19 mouse cellular contexts compared by ENCODE assay signal in genomic region chr4:142274441-142275234, GRCm38 (mm10). TPM values are rescaled to one million over a fixed set of nuclear protein-coding genes. Genes with fewer than 3 reads are reported as not detected.
DNase-seq lines count a peak whose midpoint lies in the region; ATAC-seq lines count a peak whose summit lies in the region.
"Had no signal": no experiment of that assay in that cellular context is flagged by ENCODE, and none has a peak within 500 bp of the region (broad histone marks: within the 10 kb centered on the region; RNA-seq: fewer than 3 reads in every experiment).

No protein-coding gene starts in this region.

- H3K36me3 ChIP-seq in hindbrain, embryonic 13.5 days, result no peaks in the 10 kb centered on the region
- H3K36me3 ChIP-seq in hindbrain, embryonic 16.5 days (ENCODE audit: control insufficient read depth, insufficient read depth, low read length), result no peaks in the 10 kb centered on the region
- no peaks in the 10 kb centered on the region for H3K36me3 ChIP-seq in forebrain, embryonic 12.5 days (replicated peaks)
- H3K36me3 ChIP-seq in midbrain, embryonic 15.5 days (replicated peaks), result no peaks in the 10 kb centered on the region
- H3K36me3 ChIP-seq: kidney, embryonic 15.5 days; limb, embryonic 10.5 days; liver, embryonic 12.5 days; midbrain, embryonic 12.5 days had no signal

- WGBS in hindbrain, embryonic 13.5 days, result 52% methylated on average over 11 of the region's 11 CpGs
- WGBS in hindbrain, embryonic 16.5 days, result 63% methylated on average over 11 of the region's 11 CpGs
- 50% methylated on average over 11 of the region's 11 CpGs for WGBS in forebrain, embryonic 12.5 days
- WGBS in midbrain, embryonic 15.5 days, result 62% methylated on average over 11 of the region's 11 CpGs

- peaks cover 18% of the 10 kb centered on the region for H3K4me1 ChIP-seq in hindbrain, embryonic 13.5 days (replicated peaks)
- peaks cover 9% of the 10 kb centered on the region for H3K4me1 ChIP-seq in hindbrain, embryonic 16.5 days (ENCODE audit: control insufficient read depth, insufficient read depth, low read depth, low read length)
- peaks cover 14% of the 10 kb centered on the region for H3K4me1 ChIP-seq in forebrain, embryonic 12.5 days
- peaks cover 10% of the 10 kb centered on the region for H3K4me1 ChIP-seq in midbrain, embryonic 15.5 days
- H3K4me1 ChIP-seq: liver, embryonic 12.5 days had no signal

- H3K4me3 ChIP-seq in hindbrain, embryonic 13.5 days, result no peak overlapping the region
- no peak overlapping the region for H3K4me3 ChIP-seq in hindbrain, embryonic 16.5 days (ENCODE audit: low read length)
- H3K4me3 ChIP-seq in forebrain, embryonic 12.5 days (replicated peaks), result no peak overlapping the region
- no peak overlapping the region for H3K4me3 ChIP-seq in midbrain, embryonic 15.5 days
- H3K4me3 ChIP-seq: erythroblast, embryonic 14.5 days; kidney, embryonic 15.5 days; limb, embryonic 10.5 days; liver, embryonic 12.5 days; midbrain, embryonic 12.5 days had no signal

- DNase-seq in ES-CJ7 (ENCODE audit: low read depth, low spot score), result peak; percentile 79
- DNase-seq in layer of hippocampus, postnatal 10 days (ENCODE audit: low spot score in 2 of 2), result no peak
- DNase-seq in embryo, embryonic 10 days (ENCODE audit: low spot score), result no peak
- no peak for DNase-seq in cerebellum, adult 9-10 months
- DNase-seq: gastrocnemius, postnatal 36 days; lung, postnatal 4 days had no signal

- no peak overlapping the region for H3K9ac ChIP-seq in hindbrain, embryonic 13.5 days
- H3K9ac ChIP-seq in hindbrain, embryonic 16.5 days (ENCODE audit: low read depth, low read length), result no peak overlapping the region
- no peak overlapping the region for H3K9ac ChIP-seq in forebrain, embryonic 12.5 days
- H3K9ac ChIP-seq in midbrain, embryonic 15.5 days, result no peak overlapping the region
- H3K9ac ChIP-seq: kidney, embryonic 15.5 days; liver, embryonic 12.5 days; lung, embryonic 14.5 days; midbrain, embryonic 12.5 days had no signal

- ATAC-seq in hindbrain, embryonic 13.5 days (ENCODE audit: low FRiP score), result peak; percentile 33; the same call in 1 of the 2 replicates
- ATAC-seq in hindbrain, embryonic 16.5 days, result no peak
- peak; percentile 71 for ATAC-seq in forebrain, embryonic 12.5 days (ENCODE audit: low FRiP score)
- ATAC-seq in midbrain, embryonic 15.5 days (replicated peaks), result peak; percentile 47; the same call in 1 of the 2 replicates
- ATAC-seq: intestine, embryonic 16.5 days; liver, embryonic 12.5 days; Patski had no signal

- H3K27ac ChIP-seq in hindbrain, embryonic 13.5 days, result peak overlapping the region; percentile 72
- no peak overlapping the region for H3K27ac ChIP-seq in hindbrain, embryonic 16.5 days (ENCODE audit: low read depth, low read length)
- H3K27ac ChIP-seq in forebrain, embryonic 12.5 days, result peak overlapping the region; percentile 42; the same call in 1 of the 2 replicates
- H3K27ac ChIP-seq in midbrain, embryonic 15.5 days, result no peak overlapping the region
- H3K27ac ChIP-seq: kidney, embryonic 15.5 days; limb, embryonic 10.5 days; liver, embryonic 12.5 days; midbrain, embryonic 12.5 days had no signal

- H3K9me3 ChIP-seq in hindbrain, embryonic 13.5 days, result no peaks in the 10 kb centered on the region
- H3K9me3 ChIP-seq in hindbrain, embryonic 16.5 days (ENCODE audit: control insufficient read depth, low read length), result no peaks in the 10 kb centered on the region
- H3K9me3 ChIP-seq in forebrain, embryonic 12.5 days, result peaks cover under 1% of the 10 kb centered on the region; the same call in 1 of the 2 replicates
- H3K9me3 ChIP-seq in midbrain, embryonic 15.5 days, result no peaks in the 10 kb centered on the region
- H3K9me3 ChIP-seq: kidney, embryonic 15.5 days; limb, embryonic 10.5 days; liver, embryonic 12.5 days; midbrain, embryonic 12.5 days had no signal

- H3K27me3 ChIP-seq in hindbrain, embryonic 13.5 days, result no peaks in the 10 kb centered on the region
- no peaks in the 10 kb centered on the region for H3K27me3 ChIP-seq in hindbrain, embryonic 16.5 days (replicated peaks; ENCODE audit: control insufficient read depth, insufficient read depth, low read length)
- no peaks in the 10 kb centered on the region for H3K27me3 ChIP-seq in forebrain, embryonic 12.5 days
- no peaks in the 10 kb centered on the region for H3K27me3 ChIP-seq in midbrain, embryonic 15.5 days (replicated peaks)
- H3K27me3 ChIP-seq: kidney, embryonic 15.5 days; midbrain, embryonic 12.5 days; Patski had no signal

- H3K4me2 ChIP-seq in hindbrain, embryonic 13.5 days, result no peak overlapping the region
- no peak overlapping the region for H3K4me2 ChIP-seq in hindbrain, embryonic 16.5 days (ENCODE audit: low read length)
- H3K4me2 ChIP-seq in forebrain, embryonic 12.5 days, result peak overlapping the region; percentile 6; the same call in 1 of the 2 replicates
- peak overlapping the region; percentile 9; the same call in 1 of the 2 replicates for H3K4me2 ChIP-seq in midbrain, embryonic 15.5 days
- H3K4me2 ChIP-seq: heart, embryonic 11.5 days; kidney, embryonic 15.5 days; liver, embryonic 12.5 days; lung, embryonic 14.5 days; midbrain, embryonic 12.5 days had no signal

RNA-seq across cellular contexts. Expression of gene Kazn, which starts 35.4 kb away (rescaled TPM):
- polyA plus RNA-seq in hindbrain, embryonic 13.5 days (2015; fragmentation: Nextera tagmentation; extraction: Ambion mirVana), result 17.9 and 19.1 TPM in 2 replicates
- 26.4 and 27.1 TPM in 2 replicates for polyA plus RNA-seq in hindbrain, embryonic 16.5 days (2015; fragmentation: Nextera tagmentation; extraction: Ambion mirVana)
- polyA plus RNA-seq in forebrain, embryonic 12.5 days (2016; fragmentation: Nextera tagmentation; extraction: Ambion mirVana), result 22.2 and 25.6 TPM in 2 replicates
- 33.6 and 34.3 TPM in 2 replicates for polyA plus RNA-seq in midbrain, embryonic 15.5 days (2015; fragmentation: Nextera tagmentation; extraction: Ambion mirVana)
- 10 to 100 TPM; 40.3 to 52.8 TPM for total RNA-seq in layer of hippocampus, postnatal 10 days (2021)

Comparison
In these comparisons a context has a peak if more than half of its experiments do, and no peak if none do; other contexts are left out.
1. H3K27ac ChIP-seq: peak in hindbrain, embryonic 13.5 days (single experiment) and forebrain, embryonic 12.5 days (single experiment); none in hindbrain, embryonic 16.5 days (single experiment) and midbrain, embryonic 15.5 days (single experiment).
2. H3K4me2 ChIP-seq: peak in forebrain, embryonic 12.5 days (single experiment) and midbrain, embryonic 15.5 days (single experiment); none in hindbrain, embryonic 13.5 days (single experiment) and hindbrain, embryonic 16.5 days (single experiment).